Mouse (Mus musculus): ENCODE data around the gene Defb6.

Gene Defb6

GRCm38 (mm10) chr8:19225161-19225560 lies at the start of gene Defb6:
TSS of gene Defb6 (plus strand) at chr8:19225478.
- peak; percentile 13 for DNase-seq (ENCODE audit: low read depth, low spot score)

GRCm38 (mm10) chr8:19238101-19238500 lies 12.8 kb downstream of the Defb6 start:
- DNase-seq (ENCODE audit: low read depth, low spot score), result no peak

GRCm38 (mm10) chr8:19239616-19240015 lies 14.3 kb downstream of the Defb6 start, which contains the start of gene Defb46:
TSS of gene Defb46 (plus strand) at chr8:19239916.
- DNase-seq (ENCODE audit: low read depth, low spot score), result no peak

- no peak for DNase-seq (ENCODE audit: low read depth, low spot score)
These were observed 22.0 kb downstream of the Defb6 start, which contains the start of gene Defb5 for GRCm38 (mm10) chr8:19247280-19247679. TSS of gene Defb5 (plus strand) at chr8:19247580.

- DNase-seq (ENCODE audit: low read depth, low spot score), result peak; percentile 8
These were observed 32.9 kb downstream of the Defb6 start for GRCm38 (mm10) chr8:19258136-19258535.

- DNase-seq (ENCODE audit: low read depth, low spot score), result no peak
These were observed 34.4 kb downstream of the Defb6 start for GRCm38 (mm10) chr8:19259667-19260066.
